Mouse (Mus musculus): Measurements from ENCODE around the gene Slc27a5.

Slc27a5 gene

GRCm38 (mm10) chr7:12998053-12998452 is at the start of gene Slc27a5:
TSS of gene Slc27a5 (minus strand) at chr7:12998192.
- DNase-seq: no peak

GRCm38 (mm10) chr7:13046084-13046483 is 48.1 kb upstream of the Slc27a5 start:
- DNase-seq: no peak

- no peak for DNase-seq
Measured at GRCm38 (mm10) chr7:13044254-13044625, 46.2 kb upstream of the Slc27a5 start.

GRCm38 (mm10) chr7:13043445-13044253 is 45.7 kb upstream of the Slc27a5 start:
- peak; percentile 69 for DNase-seq

GRCm38 (mm10) chr7:13043120-13043444 is 45.1 kb upstream of the Slc27a5 start:
- no peak for DNase-seq

GRCm38 (mm10) chr7:13042511-13042910 is 44.5 kb upstream of the Slc27a5 start:
- no peak for DNase-seq

- DNase-seq: no peak
Measured at GRCm38 (mm10) chr7:13041256-13041655, 43.3 kb upstream of the Slc27a5 start.

- DNase-seq: no peak
Measured at GRCm38 (mm10) chr7:13039181-13039580, 41.2 kb upstream of the Slc27a5 start.

- DNase-seq: no peak
Measured at GRCm38 (mm10) chr7:13038621-13039169, 40.7 kb upstream of the Slc27a5 start.

- peak; percentile 99 for DNase-seq
Measured at GRCm38 (mm10) chr7:13037901-13038555, 40.0 kb upstream of the Slc27a5 start, which contains the start of gene Ube2m. TSS of gene Ube2m (minus strand) at chr7:13038275.

GRCm38 (mm10) chr7:13037366-13037765 is 39.4 kb upstream of the Slc27a5 start:
- no peak for DNase-seq

GRCm38 (mm10) chr7:13036806-13037205 is 38.8 kb upstream of the Slc27a5 start:
- DNase-seq: no peak

- no peak for DNase-seq
Measured at GRCm38 (mm10) chr7:13035211-13035855, 37.3 kb upstream of the Slc27a5 start.

- DNase-seq: peak; percentile 98
Measured at GRCm38 (mm10) chr7:13034148-13034977, 36.4 kb upstream of the Slc27a5 start, which contains the start of gene Chmp2a. TSS of gene Chmp2a (minus strand) at chr7:13034807.

GRCm38 (mm10) chr7:13033451-13034147 is 35.6 kb upstream of the Slc27a5 start:
- DNase-seq: no peak

GRCm38 (mm10) chr7:13032541-13032940 is 34.5 kb upstream of the Slc27a5 start:
- DNase-seq: no peak

GRCm38 (mm10) chr7:13031983-13032382 is 34.0 kb upstream of the Slc27a5 start:
- DNase-seq: no peak

GRCm38 (mm10) chr7:13031069-13031468 is 33.1 kb upstream of the Slc27a5 start:
- DNase-seq: no peak

- DNase-seq: no peak
Measured at GRCm38 (mm10) chr7:13028986-13029385, 31.0 kb upstream of the Slc27a5 start.

GRCm38 (mm10) chr7:13025511-13026112 is 27.6 kb upstream of the Slc27a5 start:
- DNase-seq: no peak

- DNase-seq: peak; percentile 84
Measured at GRCm38 (mm10) chr7:13024805-13025204, 26.8 kb upstream of the Slc27a5 start.

Measured in right cerebral cortex, postnatal 25 days (tissue).